Mouse (Mus musculus) frontal cortex, postnatal 10 days (tissue): ENCODE data around the gene Tkt.

ENCODE experiments used
- DNase-seq, 2 experiments: peaks; one replicate each; pipeline ENCODE4 v3.0.0; 2022; ENCODE audit warnings: low spot score in 2 of 2, mixed read lengths in 1 of 2

Gene Tkt

GRCm38 (mm10) chr14:30618746-30619275 lies 70.7 kb downstream of the Tkt start:
- DNase-seq: no peak

DNA sequence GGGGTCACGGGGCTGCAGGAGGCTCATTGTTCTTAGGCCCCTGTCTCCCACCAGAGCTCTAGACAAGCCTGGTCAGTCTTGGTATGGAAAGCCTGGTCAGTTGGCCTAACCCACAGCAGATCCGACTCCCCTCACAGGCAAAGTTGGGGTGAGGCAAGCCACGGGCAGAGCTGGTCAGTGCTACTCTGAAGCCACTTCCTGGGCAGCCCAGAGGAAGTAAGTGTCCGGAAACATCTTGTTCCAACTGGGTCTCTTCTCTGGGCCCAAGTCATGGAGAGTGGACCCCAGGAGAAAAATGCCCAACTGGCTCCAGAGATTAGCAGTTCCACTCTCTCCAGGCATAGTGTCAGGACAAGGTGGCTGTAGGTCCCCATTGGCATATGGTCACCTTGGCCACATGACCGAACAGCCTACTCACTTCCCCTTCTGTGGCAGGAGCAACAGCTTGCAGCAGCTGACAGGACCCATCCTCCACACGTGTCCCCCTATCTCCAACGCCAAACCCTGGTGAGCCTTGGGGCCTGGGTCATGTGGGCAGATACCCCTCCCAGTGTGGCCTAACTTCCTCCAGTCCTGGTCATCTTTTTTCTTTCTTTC lies 71.9 kb downstream of the Tkt start:
- no peak for DNase-seq

- no peak for DNase-seq
Measured at GRCm38 (mm10) chr14:30622130-30622529, 74.0 kb downstream of the Tkt start.

DNA sequence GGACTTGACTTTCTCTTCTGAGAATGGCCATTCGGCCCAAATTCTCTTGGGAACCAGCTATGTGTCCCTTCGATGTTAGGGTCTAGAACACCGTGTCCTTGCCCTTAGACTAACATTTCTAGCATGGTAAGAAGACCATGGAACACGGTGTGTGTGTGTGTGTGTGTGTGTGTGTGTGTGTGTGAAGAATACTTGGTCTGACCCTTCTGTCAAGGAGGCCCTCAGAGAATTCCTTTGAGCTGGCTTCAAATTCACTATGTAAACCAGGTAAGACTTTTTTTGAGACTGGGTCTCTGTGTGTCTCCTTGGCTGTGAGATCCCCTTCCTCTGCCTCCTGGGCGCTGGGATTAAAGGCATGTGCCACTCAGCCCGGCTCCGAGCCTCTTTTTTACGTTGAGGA lies 74.4 kb downstream of the Tkt start:
- no peak for DNase-seq
